Mouse (Mus musculus): ENCODE measurements around the gene Kntc1.

Kntc1 gene

GRCm38 (mm10) chr5:123809156-123809555, 59.6 kb downstream of the Kntc1 start:
- DNase-seq = peak; percentile 58

GRCm38 (mm10) chr5:123816891-123817290, 67.4 kb downstream of the Kntc1 start:
- no peak for DNase-seq

- DNase-seq = peak; percentile 83
Measured at GRCm38 (mm10) chr5:123818941-123819577, 69.5 kb downstream of the Kntc1 start.

- peak; percentile 67 for DNase-seq
Measured at GRCm38 (mm10) chr5:123820501-123821263, 71.2 kb downstream of the Kntc1 start.

GRCm38 (mm10) chr5:123821264-123821571, 71.7 kb downstream of the Kntc1 start:
- no peak for DNase-seq

- no peak for DNase-seq
Measured at GRCm38 (mm10) chr5:123822706-123823105, 73.2 kb downstream of the Kntc1 start.

- DNase-seq = peak; percentile 63
Measured at GRCm38 (mm10) chr5:123827659-123828091, 78.2 kb downstream of the Kntc1 start.

- DNase-seq = no peak
Measured at GRCm38 (mm10) chr5:123832309-123832708, 82.8 kb downstream of the Kntc1 start.

- peak; percentile 45 for DNase-seq
Measured at GRCm38 (mm10) chr5:123834836-123835235, 85.3 kb downstream of the Kntc1 start.

GRCm38 (mm10) chr5:123837371-123837770, 87.9 kb downstream of the Kntc1 start:
- DNase-seq = no peak

- no peak for DNase-seq
Measured at GRCm38 (mm10) chr5:123842221-123842934, 92.9 kb downstream of the Kntc1 start.

GRCm38 (mm10) chr5:123842935-123843282, 93.4 kb downstream of the Kntc1 start:
- no peak for DNase-seq

GRCm38 (mm10) chr5:123843816-123844215, 94.3 kb downstream of the Kntc1 start:
- no peak for DNase-seq

GRCm38 (mm10) chr5:123844316-123844715, 94.8 kb downstream of the Kntc1 start:
- DNase-seq = peak; percentile 19

- peak; percentile 27 for DNase-seq
Measured at GRCm38 (mm10) chr5:123851398-123851797, 101.9 kb downstream of the Kntc1 start.

- DNase-seq = peak; percentile 18
Measured at GRCm38 (mm10) chr5:123853877-123854504, 104.5 kb downstream of the Kntc1 start.

GRCm38 (mm10) chr5:123854511-123854910, 105.0 kb downstream of the Kntc1 start:
- DNase-seq = no peak

GRCm38 (mm10) chr5:123858798-123859197, 109.3 kb downstream of the Kntc1 start:
- DNase-seq = no peak

GRCm38 (mm10) chr5:123862374-123863350, 113.1 kb downstream of the Kntc1 start:
- no peak for DNase-seq

GRCm38 (mm10) chr5:123863934-123864333, 114.4 kb downstream of the Kntc1 start:
- DNase-seq = no peak

- no peak for DNase-seq
Measured at GRCm38 (mm10) chr5:123865365-123865764, 115.8 kb downstream of the Kntc1 start, which contains the start of gene Hcar2. TSS of gene Hcar2 (minus strand) at chr5:123865499.

GRCm38 (mm10) chr5:123866457-123866856, 116.9 kb downstream of the Kntc1 start:
- no peak for DNase-seq
